Mouse (Mus musculus) heart, embryonic 13.5 days (tissue): ENCODE measurements at regions not wholly inside any gene's neighbourhood (a gene's known extent, or its start where the extent isn't known, plus 50 kb on each side); places are given as distances from the start of the nearest gene placed in this dataset.
"Not testable (repeated sequence)": the region's sequence is repeated elsewhere in the genome, so short reads cannot be mapped to it uniquely, and the experiment has no call there.

Experiments used
- ATAC-seq: fragments of 200-750 bp; cut with Nextera tagmentation; 2 replicates; pipeline ENCODE4 v1.8.0; 2017; ENCODE audit warnings: moderate TSS enrichment; ENCODE audit not compliant: insufficient number of reproducible peaks, low FRiP score, low TSS enrichment; ENCODE audit errors: extremely low read depth
- H3K27ac ChIP-seq: fragments of 300-500 bp; sonication (generic); replicated peaks from 2 replicates; pipeline ENCODE4 v1.5.1; 2015; ENCODE audit warnings: moderate library complexity, mild to moderate bottlenecking, inconsistent platforms
- H3K27me3 ChIP-seq: fragments of 300-500 bp; sonication (generic); replicated peaks from 2 replicates; pipeline ENCODE4 v1.6.1; 2015; ENCODE audit warnings: mild to moderate bottlenecking, inconsistent platforms
- H3K36me3 ChIP-seq: fragments of 300-500 bp; sonication (generic); 2 replicates; pipeline ENCODE4 v1.6.1; 2015; ENCODE audit warnings: mild to moderate bottlenecking, inconsistent platforms
- H3K4me1 ChIP-seq: fragments of 300-500 bp; sonication (generic); 2 replicates; pipeline ENCODE4 v1.6.1; 2015; ENCODE audit warnings: inconsistent platforms
- H3K4me2 ChIP-seq: fragments of 300-500 bp; sonication (generic); 2 replicates; pipeline ENCODE4 v1.6.1; 2015; ENCODE audit warnings: inconsistent platforms, mild to moderate bottlenecking, moderate library complexity
- H3K4me3 ChIP-seq: fragments of 300-500 bp; sonication (generic); 2 replicates; pipeline ENCODE4 v1.5.1; 2015; ENCODE audit warnings: moderate library complexity, mild to moderate bottlenecking, inconsistent platforms
- H3K9ac ChIP-seq: fragments of 300-500 bp; sonication (generic); 2 replicates; pipeline ENCODE4 v1.6.1; 2015; ENCODE audit warnings: inconsistent platforms, mild to moderate bottlenecking, moderate library complexity
- H3K9me3 ChIP-seq: fragments of 300-500 bp; sonication (generic); 2 replicates; pipeline ENCODE4 v1.6.1; 2016; ENCODE audit warnings: inconsistent platforms
- WGBS: fragments of 180-500 bp; shearing (Covaris S2); methylation state at CpG from one replicate; pipeline ENCODE4 v1.1.7; 2015; ENCODE audit warnings: mixed read lengths; 5-methylcytosine and 5-hydroxymethylcytosine counted together

GRCm38 (mm10) chr19:49301364-49302091, 1095.7 kb downstream of the Sorcs3 start:
- H3K27ac ChIP-seq = no peak overlapping the region

GRCm38 (mm10) chr19:49305804-49306203, 1100.0 kb downstream of the Sorcs3 start:
- H3K4me1 ChIP-seq = no peaks in the 10 kb centered on the region

More at GRCm38 (mm10) chr19:49301364-49302091, 1095.7 kb downstream of the Sorcs3 start:
- H3K4me1 ChIP-seq = 0 out of 2 replicates have a peak, but pooled peaks cover 7% of the 10 kb centered on the region
- no peak overlapping the region for H3K4me3 ChIP-seq
- no peak overlapping the region for H3K9ac ChIP-seq
- ATAC-seq = no peak
- 69% methylated on average over 7 of the region's 7 CpGs for WGBS
- H3K4me2 ChIP-seq = no peak overlapping the region
- no peaks in the 10 kb centered on the region for H3K36me3 ChIP-seq
- no peaks in the 10 kb centered on the region for H3K27me3 ChIP-seq
- no peaks in the 10 kb centered on the region for H3K9me3 ChIP-seq

GRCm38 (mm10) chr19:49314229-49314628, 1108.4 kb downstream of the Sorcs3 start:
- Histone ChIP-seq H3K9ac (no peak overlapping the region), H3K27ac (no peak overlapping the region), H3K4me2 (no peak overlapping the region), H3K27me3 (no peaks in the 10 kb centered on the region), H3K36me3 (no peaks in the 10 kb centered on the region), H3K4me3 (no peak overlapping the region), H3K4me1 (no peaks in the 10 kb centered on the region), H3K9me3 (no peaks in the 10 kb centered on the region)
- 48% methylated on average over 1 of the region's 1 CpGs for WGBS
- ATAC-seq = no peak

More at GRCm38 (mm10) chr19:49305804-49306203, 1100.0 kb downstream of the Sorcs3 start:
- no peak overlapping the region for H3K4me2 ChIP-seq
- 92% methylated on average over 3 of the region's 3 CpGs for WGBS
- no peak overlapping the region for H3K4me3 ChIP-seq
- H3K27ac ChIP-seq = no peak overlapping the region
- H3K9ac ChIP-seq = no peak overlapping the region
- no peaks in the 10 kb centered on the region for H3K27me3 ChIP-seq
- H3K9me3 ChIP-seq = no peaks in the 10 kb centered on the region
- ATAC-seq = no peak
- H3K36me3 ChIP-seq = no peaks in the 10 kb centered on the region

- H3K27me3 ChIP-seq = no peaks in the 10 kb centered on the region
- H3K9ac ChIP-seq = no peak overlapping the region
- no peak overlapping the region for H3K4me2 ChIP-seq
- 66% methylated on average over 3 of the region's 3 CpGs for WGBS
- no peak overlapping the region for H3K4me3 ChIP-seq
- H3K36me3 ChIP-seq = no peaks in the 10 kb centered on the region
- no peak overlapping the region for H3K27ac ChIP-seq
- no peaks in the 10 kb centered on the region for H3K9me3 ChIP-seq
- H3K4me1 ChIP-seq = no peaks in the 10 kb centered on the region
- no peak for ATAC-seq
These were observed 1153.8 kb downstream of the Sorcs3 start for GRCm38 (mm10) chr19:49359642-49360041.

GRCm38 (mm10) chr19:49360715-49361114, 1154.9 kb downstream of the Sorcs3 start:
- H3K27me3 ChIP-seq = no peaks in the 10 kb centered on the region
- H3K4me2 ChIP-seq = no peak overlapping the region
- H3K36me3 ChIP-seq = no peaks in the 10 kb centered on the region
- no peak overlapping the region for H3K4me3 ChIP-seq
- no peak overlapping the region for H3K27ac ChIP-seq
- H3K9me3 ChIP-seq = no peaks in the 10 kb centered on the region
- ATAC-seq = no peak
- 69% methylated on average over 5 of the region's 5 CpGs for WGBS
- H3K4me1 ChIP-seq = no peaks in the 10 kb centered on the region
- H3K9ac ChIP-seq = no peak overlapping the region

GRCm38 (mm10) chr19:49361116-49361515, 1155.3 kb downstream of the Sorcs3 start:
- not testable (repeated sequence) for H3K4me3 ChIP-seq, H3K9ac ChIP-seq, H3K9me3 ChIP-seq, H3K27ac ChIP-seq, ATAC-seq, H3K4me2 ChIP-seq, H3K27me3 ChIP-seq, H3K4me1 ChIP-seq, H3K36me3 ChIP-seq
- 74% methylated on average over 10 of the region's 11 CpGs for WGBS

- ATAC-seq = no peak
- Histone ChIP-seq H3K4me1 (no peaks in the 10 kb centered on the region), H3K27me3 (no peaks in the 10 kb centered on the region), H3K9me3 (no peaks in the 10 kb centered on the region), H3K4me2 (no peak overlapping the region), H3K27ac (no peak overlapping the region), H3K9ac (no peak overlapping the region), H3K36me3 (no peaks in the 10 kb centered on the region), H3K4me3 (no peak overlapping the region)
- WGBS = 49% methylated on average over 1 of the region's 1 CpGs
These were observed 1167.1 kb downstream of the Sorcs3 start for GRCm38 (mm10) chr19:49372921-49373320.

GRCm38 (mm10) chr19:49374295-49374694, 1168.5 kb downstream of the Sorcs3 start:
- Histone ChIP-seq H3K9ac (no peak overlapping the region), H3K27me3 (no peaks in the 10 kb centered on the region)

GRCm38 (mm10) chr19:49374926-49375325, 1169.1 kb downstream of the Sorcs3 start:
- Histone ChIP-seq H3K27ac (no peak overlapping the region), H3K36me3 (no peaks in the 10 kb centered on the region), H3K4me1 (no peaks in the 10 kb centered on the region), H3K27me3 (no peaks in the 10 kb centered on the region), H3K4me3 (no peak overlapping the region), H3K9ac (no peak overlapping the region), H3K4me2 (no peak overlapping the region), H3K9me3 (no peaks in the 10 kb centered on the region)
- WGBS = 78% methylated on average over 3 of the region's 3 CpGs
- no peak for ATAC-seq

More at GRCm38 (mm10) chr19:49374295-49374694, 1168.5 kb downstream of the Sorcs3 start:
- H3K4me3 ChIP-seq = no peak overlapping the region
- no peak overlapping the region for H3K27ac ChIP-seq
- no peak overlapping the region for H3K4me2 ChIP-seq
- no peaks in the 10 kb centered on the region for H3K36me3 ChIP-seq
- no peaks in the 10 kb centered on the region for H3K4me1 ChIP-seq
- no peaks in the 10 kb centered on the region for H3K9me3 ChIP-seq
- ATAC-seq = no peak
- WGBS = 71% methylated on average over 2 of the region's 2 CpGs

GRCm38 (mm10) chr19:49375754-49376619, 1170.2 kb downstream of the Sorcs3 start:
- no peak overlapping the region for H3K9ac ChIP-seq
- H3K9me3 ChIP-seq = no peaks in the 10 kb centered on the region
- ATAC-seq = no peak
- WGBS = 53% methylated on average over 1 of the region's 1 CpGs
- H3K36me3 ChIP-seq = no peaks in the 10 kb centered on the region
- H3K27me3 ChIP-seq = no peaks in the 10 kb centered on the region
- no peak overlapping the region for H3K4me3 ChIP-seq
- H3K4me1 ChIP-seq = no peaks in the 10 kb centered on the region
- no peak overlapping the region for H3K27ac ChIP-seq
- H3K4me2 ChIP-seq = no peak overlapping the region

- no peak overlapping the region for H3K9ac ChIP-seq
- no peak overlapping the region for H3K4me2 ChIP-seq
- H3K27me3 ChIP-seq = no peaks in the 10 kb centered on the region
- H3K9me3 ChIP-seq = no peaks in the 10 kb centered on the region
- no peak for ATAC-seq
- 56% methylated on average over 3 of the region's 3 CpGs for WGBS
- no peaks in the 10 kb centered on the region for H3K4me1 ChIP-seq
- no peak overlapping the region for H3K27ac ChIP-seq
- no peak overlapping the region for H3K4me3 ChIP-seq
- no peaks in the 10 kb centered on the region for H3K36me3 ChIP-seq
These were observed 1173.8 kb downstream of the Sorcs3 start for GRCm38 (mm10) chr19:49379646-49380045.
